Mouse (Mus musculus) kidney, postnatal 36 days (tissue): ENCODE data around the gene Sp6.

Experiments used
- DNase-seq, 2 experiments: peaks; one replicate each; pipeline ENCODE4 v3.0.0; 2021 to 2022; ENCODE audit warnings: mixed read lengths in 2 of 2

Gene Sp6

DNA sequence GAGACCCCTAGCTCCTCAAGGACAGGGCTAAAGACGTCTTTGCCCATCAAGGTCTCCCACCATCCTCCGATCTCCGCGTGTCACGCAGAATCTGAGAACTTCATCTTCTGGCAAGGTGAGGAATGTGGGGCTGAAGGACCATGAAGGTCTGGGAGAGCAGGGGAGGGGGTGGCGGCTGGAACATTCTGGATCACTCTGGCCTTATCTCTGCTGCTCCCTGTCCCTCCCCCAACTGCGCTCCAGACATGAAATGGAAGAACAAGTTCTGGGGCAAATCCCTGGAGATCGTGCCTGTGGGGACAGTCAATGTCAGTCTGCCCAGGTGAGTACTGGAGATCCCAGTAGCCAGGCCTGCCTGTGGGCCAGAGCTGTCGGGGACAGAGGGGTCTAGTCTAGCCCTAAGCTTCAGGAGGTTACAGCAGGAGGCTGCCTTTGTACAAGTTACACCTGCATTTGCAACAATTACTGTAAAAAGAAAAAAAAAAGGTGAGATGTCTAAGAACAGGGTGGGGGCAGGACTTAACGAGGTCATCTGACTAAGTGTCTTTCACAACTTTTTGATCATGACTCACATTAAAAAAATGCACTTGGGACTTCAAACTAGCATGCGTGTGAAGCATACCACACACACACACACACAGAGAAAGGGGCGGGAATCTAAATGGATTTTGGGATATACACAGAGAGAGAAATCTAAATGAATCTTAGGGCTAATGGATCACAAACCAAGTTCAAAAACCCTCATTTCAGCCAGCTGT is 52.5 kb downstream of the Sp6 start:
- no peak for DNase-seq

- DNase-seq: no peak
These were observed 53.6 kb downstream of the Sp6 start for GRCm38 (mm10) chr11:97066656-97067360.

DNA sequence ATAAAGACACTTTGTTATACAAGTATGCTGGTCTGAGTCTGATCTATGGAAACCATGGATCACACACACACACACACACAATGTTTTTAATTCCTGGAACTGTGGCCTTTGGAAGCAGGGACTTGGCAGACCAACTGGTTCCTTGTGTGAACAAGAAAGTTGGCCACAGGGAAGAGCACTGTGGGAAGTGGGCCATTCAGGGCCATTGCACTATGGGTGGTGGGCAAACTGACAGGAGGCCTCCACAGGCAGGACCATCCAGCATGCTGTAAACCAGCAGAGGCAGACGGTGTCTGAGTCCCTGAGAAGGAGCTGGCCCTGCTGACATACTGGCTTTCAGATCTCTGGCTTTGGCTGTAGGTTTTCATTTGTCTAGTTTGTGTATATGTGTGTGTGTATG is 56.1 kb downstream of the Sp6 start:
- DNase-seq: no peak

DNA sequence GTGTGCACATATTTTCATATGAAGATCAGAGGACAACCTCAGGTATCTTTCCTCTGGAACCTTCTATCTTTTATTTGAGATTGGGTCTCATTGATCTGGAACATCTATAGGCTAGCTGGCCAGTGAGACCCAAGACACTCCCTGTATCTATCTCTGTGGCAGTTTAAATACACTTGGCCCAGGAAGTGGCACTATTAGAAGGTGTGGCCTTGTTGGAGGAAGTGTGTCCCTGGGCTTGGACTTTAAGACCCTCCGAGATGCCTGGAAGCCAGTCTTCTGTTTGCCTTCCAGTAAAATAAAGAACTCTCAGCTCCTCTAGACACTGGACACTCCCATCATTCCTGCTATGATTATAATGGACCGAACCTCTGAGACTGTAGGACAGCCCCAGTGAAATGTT is 56.6 kb downstream of the Sp6 start:
- DNase-seq: no peak

DNA sequence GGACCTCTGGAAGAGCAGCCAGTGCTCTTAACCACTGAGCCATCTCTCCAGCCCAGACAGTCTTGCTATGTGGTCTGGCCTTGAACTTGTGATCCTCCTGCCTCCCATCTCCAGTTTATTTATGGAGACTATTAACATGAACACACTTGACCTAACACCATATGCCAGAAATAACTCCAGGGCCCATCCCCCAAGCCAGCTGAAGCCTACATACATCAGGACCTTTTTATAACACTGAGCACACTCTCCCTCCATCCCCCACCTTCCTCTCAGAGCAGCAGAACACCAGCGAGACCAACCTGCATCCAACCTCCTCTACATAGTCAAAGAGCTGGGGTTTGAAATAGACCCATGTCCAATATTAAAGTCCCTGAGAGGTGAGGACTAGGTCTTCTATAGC is 57.9 kb downstream of the Sp6 start:
- no peak for DNase-seq

DNA sequence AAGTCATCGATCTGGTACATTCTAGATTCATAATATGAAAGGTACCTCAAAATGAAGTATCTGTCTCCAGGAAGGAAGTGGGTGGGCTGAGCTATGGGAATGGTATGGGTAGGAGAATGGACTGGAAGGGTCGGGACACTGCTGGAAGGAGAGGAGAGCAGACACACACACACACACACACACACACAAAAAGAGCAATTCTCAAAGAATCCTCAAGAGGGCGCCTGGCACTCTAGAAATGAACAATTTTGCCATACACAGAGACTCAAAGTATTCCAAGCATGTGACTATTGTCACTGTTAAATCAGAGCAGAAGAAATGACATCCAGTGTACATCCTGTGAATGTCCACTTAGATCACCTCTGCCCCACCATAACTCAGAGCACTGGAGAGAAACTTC is 59.3 kb downstream of the Sp6 start:
- peak; percentile 43 to 64 for DNase-seq

GRCm38 (mm10) chr11:97074235-97074634 is 61.0 kb downstream of the Sp6 start:
- no peak for DNase-seq
